Mouse (Mus musculus): Measurements from ENCODE around the gene Car6.

- TF ChIP-seq CTCF (IDR thresholded peaks at IDR 0.05; ENCODE audit: low read depth, low read length) (peak; percentile 35; the same call in 1 of the 2 replicates), POLR2AphosphoS5 (IDR thresholded peaks at IDR 0.05; ENCODE audit: insufficient replicate concordance, low read depth, low read length) (no peak), GATA1 (IDR thresholded peaks at IDR 0.05; ENCODE audit: borderline replicate concordance, low read length) (no peak), GATA2 (IDR thresholded peaks at IDR 0.05; ENCODE audit: borderline replicate concordance, low read depth, low read length) (no peak)
Observed at GRCm38 (mm10) chr4:150213910-150214309, 12.8 kb upstream of the Car6 start.

Measured in G1E (cell line).